Mouse (Mus musculus) heart, postnatal 0 days (tissue): ENCODE measurements at regions not wholly inside any gene's neighbourhood (a gene's known extent, or its start where the extent isn't known, plus 50 kb on each side); places are given as distances from the start of the nearest gene placed in this dataset.

ENCODE experiments used
- CTCF ChIP-seq: IDR thresholded peaks from 2 replicates; pipeline ENCODE4 v1.5.1; 2016; ENCODE audit warnings: antibody characterized with exemption, control low read depth, low read depth
- EP300 ChIP-seq: IDR thresholded peaks from 2 replicates; pipeline ENCODE4 v1.6.1; 2016; ENCODE audit warnings: antibody characterized with exemption, low read depth

DNA sequence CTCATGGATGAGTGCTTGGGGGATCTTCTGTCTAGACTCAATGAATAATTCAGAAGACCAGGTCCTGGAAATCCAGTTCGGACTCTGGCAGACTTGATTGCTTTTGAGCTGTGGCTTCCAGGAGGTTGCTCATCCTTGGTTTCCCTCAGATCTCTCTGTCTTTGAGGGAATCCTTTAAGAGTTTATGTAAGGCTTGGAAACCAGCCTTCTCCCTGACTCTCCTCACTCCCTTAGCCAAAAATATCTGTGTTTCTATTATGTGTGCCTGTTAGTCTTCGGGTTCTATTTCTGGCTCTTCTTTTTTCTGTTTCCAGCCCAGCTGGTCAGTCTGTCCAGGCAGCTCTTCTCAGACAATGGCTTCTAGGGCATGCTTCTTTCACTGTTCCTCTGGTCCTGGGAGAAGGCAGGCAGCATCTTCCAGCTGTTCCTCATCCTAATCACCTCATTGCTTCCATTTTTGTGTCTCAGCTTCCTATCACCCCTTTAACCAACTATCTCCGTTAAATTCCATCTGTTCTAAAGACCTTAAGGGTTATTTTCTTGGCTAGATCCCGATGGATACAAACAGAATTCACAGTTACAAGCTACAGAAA is 139.3 kb upstream of the Vldlr start:
- TF ChIP-seq CTCF (no peak), EP300 (no peak)
